Mouse (Mus musculus) bone marrow, adult 2 months (tissue): ENCODE data around the gene Vstm2b.

Experiments used
- CTCF ChIP-seq: fragments of 200-500 bp; IDR thresholded peaks from 2 replicates; pipeline ENCODE4 v1.5.1; 2011; ENCODE audit warnings: low read length, control low read depth; ENCODE audit not compliant: control insufficient read depth, insufficient read depth
- POLR2A ChIP-seq: fragments of 200-500 bp; IDR thresholded peaks from 2 replicates; pipeline ENCODE4 v1.6.1; 2011; ENCODE audit warnings: low read depth, mild to moderate bottlenecking, control low read depth, low read length, borderline replicate concordance; ENCODE audit not compliant: control insufficient read depth

DNA sequence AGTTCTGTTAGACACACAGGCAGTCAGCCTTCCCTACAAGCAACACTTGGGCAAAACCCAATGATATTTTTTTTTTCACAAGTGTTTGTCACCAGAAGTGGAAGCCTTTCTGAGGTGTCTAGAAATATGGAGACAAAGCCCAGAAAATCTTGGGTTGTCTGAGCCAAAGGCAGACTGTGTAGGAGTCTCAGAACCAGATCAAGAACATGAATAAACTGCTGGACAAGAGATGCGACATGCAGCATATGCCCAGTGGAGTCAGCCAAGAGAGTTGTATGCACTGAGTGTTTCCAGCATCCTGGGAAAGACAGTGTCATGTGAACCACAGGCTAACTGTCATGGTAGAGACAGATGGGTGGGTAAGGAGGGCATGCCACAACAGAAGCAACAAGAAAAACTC, 41.2 kb downstream of the Vstm2b start:
- TF ChIP-seq CTCF = no peak
- no peak for TF ChIP-seq POLR2A
